8 mouse cellular contexts compared by ENCODE assay signal in genomic region chr4:130292271-130292670, GRCm38 (mm10). TPM values are rescaled to one million over a fixed set of nuclear protein-coding genes. Genes with fewer than 3 reads are reported as not detected.
DNase-seq lines count a peak whose midpoint lies in the region; ATAC-seq and TF ChIP-seq lines count a peak whose summit lies in the region.

No protein-coding gene starts in this region.

- H3K27ac ChIP-seq in cerebellum, adult 2 months (ENCODE audit: insufficient read depth, low read length): no peak overlapping the region
- H3K27ac ChIP-seq in forebrain, postnatal 0 days (ENCODE audit: low read depth, low read length): no peak overlapping the region
- H3K27ac ChIP-seq in midbrain, embryonic 10.5 days (replicated peaks): no peak overlapping the region
- H3K27ac ChIP-seq in spleen, adult 2 months (ENCODE audit: insufficient read depth, low read length): no peak overlapping the region

- H3K9ac ChIP-seq in forebrain, postnatal 0 days: no peak overlapping the region

- no peaks in the 10 kb centered on the region for H3K36me3 ChIP-seq in forebrain, postnatal 0 days (ENCODE audit: insufficient read depth)
- no peaks in the 10 kb centered on the region for H3K36me3 ChIP-seq in midbrain, embryonic 10.5 days
- no peaks in the 10 kb centered on the region for H3K36me3 ChIP-seq in spleen, adult 2 months (ENCODE audit: control insufficient read depth, insufficient read depth, low read length)

- no peak overlapping the region for H3K4me3 ChIP-seq in cerebellum, adult 2 months (replicated peaks; ENCODE audit: insufficient read depth, low read depth, low read length)
- no peak overlapping the region for H3K4me3 ChIP-seq in forebrain, postnatal 0 days (ENCODE audit: low read depth, low read length)
- no peak overlapping the region for H3K4me3 ChIP-seq in midbrain, embryonic 10.5 days
- no peak overlapping the region for H3K4me3 ChIP-seq in spleen, adult 2 months (ENCODE audit: extremely low read depth, insufficient read depth, insufficient read length)

- TF ChIP-seq POLR2A in cerebellum, adult 2 months (IDR thresholded peaks at IDR 0.05; ENCODE audit: borderline replicate concordance, insufficient read depth, low read length): no peak
- no peak for TF ChIP-seq POLR2A in spleen, adult 2 months (IDR thresholded peaks at IDR 0.05; ENCODE audit: low read depth, low read length)

- H3K27me3 ChIP-seq in cerebellum, adult 2 months (ENCODE audit: control insufficient read depth, insufficient read depth, low read length): no peaks in the 10 kb centered on the region
- H3K27me3 ChIP-seq in forebrain, postnatal 0 days (ENCODE audit: insufficient read depth, low read length): no peaks in the 10 kb centered on the region
- H3K27me3 ChIP-seq in midbrain, embryonic 10.5 days (ENCODE audit: low read depth, poor library complexity, severe bottlenecking): 0 out of 2 replicates have a peak, but pooled peaks cover 3% of the 10 kb centered on the region
- no peaks in the 10 kb centered on the region for H3K27me3 ChIP-seq in spleen, adult 2 months (ENCODE audit: control insufficient read depth, insufficient read depth, low read length)

- no peaks in the 10 kb centered on the region for H3K9me3 ChIP-seq in forebrain, postnatal 0 days (ENCODE audit: low read length)
- no peaks in the 10 kb centered on the region for H3K9me3 ChIP-seq in midbrain, embryonic 10.5 days (replicated peaks)

- no peak for ATAC-seq in CD4-positive, CD25-positive, alpha-beta regulatory T cell, adult 4 months
- 0 out of 2 replicates have a peak, but pooled peaks have one; percentile 20 for ATAC-seq in forebrain, postnatal 0 days

- peak; percentile 82 for DNase-seq in CD4-positive, CD25-positive, alpha-beta regulatory T cell, adult 2 months (ENCODE audit: low read depth, low spot score)
- peak; percentile 78 to 89 for DNase-seq in cerebellum, adult 2 months
- peak; percentile 86 for DNase-seq in forebrain, postnatal 0 days
- DNase-seq in hindlimb bud, embryonic 11.5 days (ENCODE audit: extremely low spot score, low read depth, low spot score): peak; percentile 74
- DNase-seq in left cerebral cortex, postnatal 25 days (ENCODE audit: low spot score in 2 of 2): peak; percentile 63 to 71
- peak; percentile 84 for DNase-seq in midbrain, embryonic 10.5 days (ENCODE audit: low spot score)
- peak; percentile 31 to 48 for DNase-seq in spleen, adult 2 months (ENCODE audit: low read depth in 1 of 2, low spot score in 2 of 2)

- 0% methylated on average over 4 of the region's 4 CpGs for WGBS in cerebellum, adult 2 months
- WGBS in forebrain, postnatal 0 days: 2% methylated on average over 4 of the region's 4 CpGs
- WGBS in midbrain, embryonic 10.5 days: 7% methylated on average over 4 of the region's 4 CpGs
- 2% methylated on average over 4 of the region's 4 CpGs for WGBS in spleen, adult 2 months

- intact Hi-C loops in left cerebral cortex, postnatal 25 days (cut with DNase I): loop anchor here (1.0 to 2.0 kb wide), 2 partner anchors 28 to 93 kb away; no protein-coding TSS in a partner anchor

- no peaks in the 10 kb centered on the region for H3K4me1 ChIP-seq in cerebellum, adult 2 months (ENCODE audit: control insufficient read depth, insufficient read depth, low read length)
- no peaks in the 10 kb centered on the region for H3K4me1 ChIP-seq in forebrain, postnatal 0 days (ENCODE audit: insufficient read depth)
- peaks cover 5% of the 10 kb centered on the region; the same call in 1 of the 2 replicates for H3K4me1 ChIP-seq in midbrain, embryonic 10.5 days
- H3K4me1 ChIP-seq in spleen, adult 2 months (ENCODE audit: control insufficient read depth, insufficient read depth, insufficient read length): no peaks in the 10 kb centered on the region

- no peak overlapping the region for H3K4me2 ChIP-seq in forebrain, postnatal 0 days (ENCODE audit: low read depth)

- TF ChIP-seq CTCF in cerebellum, adult 2 months (IDR thresholded peaks at IDR 0.05; ENCODE audit: borderline replicate concordance, insufficient read depth, low read depth, low read length): peak; percentile 98
- TF ChIP-seq CTCF in forebrain, postnatal 0 days (IDR thresholded peaks at IDR 0.05; ENCODE audit: low read depth): peak; percentile 96
- TF ChIP-seq CTCF in spleen, adult 2 months (IDR thresholded peaks at IDR 0.05; ENCODE audit: extremely low read depth, insufficient read depth, insufficient read length, insufficient replicate concordance): peak; percentile 82; the same call in 1 of the 2 replicates

RNA-seq across cellular contexts. Expression of gene Serinc2, which starts 13.3 kb away (rescaled TPM):
- 1 to 10 TPM in 1 of 2 experiments, under 1 TPM in 1; 0.34 to 1.2 TPM for polyA plus RNA-seq in CD4-positive, CD25-positive, alpha-beta regulatory T cell, adult 4 months (2017; shearing (Covaris generic))
- 39.6 and 46.5 TPM in 2 replicates for polyA plus RNA-seq in cerebellum, adult 2 months (2012; rRNA removed)
- total RNA-seq in forebrain, postnatal 0 days (2014; rRNA removed): 12.7 and 14.0 TPM in 2 replicates
- polyA plus RNA-seq in forebrain, postnatal 0 days (2015; fragmentation: Nextera tagmentation; extraction: Ambion mirVana): 22.5 and 24.2 TPM in 2 replicates
- total RNA-seq in left cerebral cortex, postnatal 25 days (2021): 1 to 10 TPM; 4.3 to 8.6 TPM
- 40.1 and 59.3 TPM in 2 replicates for polyA plus RNA-seq in midbrain, embryonic 10.5 days (2016; fragmentation: Nextera tagmentation; extraction: Ambion mirVana)
- 0.85 and 1.5 TPM in 2 replicates for polyA plus RNA-seq in spleen, adult 2 months (2012; rRNA removed)

RNA-seq across cellular contexts. Expression of gene Fabp3, which starts 16.1 kb away (rescaled TPM):
- not detected for polyA plus RNA-seq in CD4-positive, CD25-positive, alpha-beta regulatory T cell, adult 4 months (2017; shearing (Covaris generic))
- 196 and 220 TPM in 2 replicates for polyA plus RNA-seq in cerebellum, adult 2 months (2012; rRNA removed)
- 129 and 201 TPM in 2 replicates for total RNA-seq in forebrain, postnatal 0 days (2014; rRNA removed)
- polyA plus RNA-seq in forebrain, postnatal 0 days (2015; fragmentation: Nextera tagmentation; extraction: Ambion mirVana): 318 and 358 TPM in 2 replicates
- total RNA-seq in left cerebral cortex, postnatal 25 days (2021): 100 to 1,000 TPM; 150 to 175 TPM
- polyA plus RNA-seq in midbrain, embryonic 10.5 days (2016; fragmentation: Nextera tagmentation; extraction: Ambion mirVana): 7.2 and 11.0 TPM in 2 replicates
- 0.38 and 0.54 TPM in 2 replicates for polyA plus RNA-seq in spleen, adult 2 months (2012; rRNA removed)

RNA-seq across cellular contexts. Expression of gene Gm10570, which starts 16.2 kb away (rescaled TPM):
- not detected for polyA plus RNA-seq in CD4-positive, CD25-positive, alpha-beta regulatory T cell, adult 4 months (2017; shearing (Covaris generic))
- 1.6 and 1.7 TPM in 2 replicates for polyA plus RNA-seq in cerebellum, adult 2 months (2012; rRNA removed)
- 1.1 and 1.8 TPM in 2 replicates for total RNA-seq in forebrain, postnatal 0 days (2014; rRNA removed)
- polyA plus RNA-seq in forebrain, postnatal 0 days (2015; fragmentation: Nextera tagmentation; extraction: Ambion mirVana): 1.0 and 1.2 TPM in 2 replicates
- 1 to 10 TPM in 1 of 2 experiments, under 1 TPM in 1; 0.80 to 1.7 TPM for total RNA-seq in left cerebral cortex, postnatal 25 days (2021)
- polyA plus RNA-seq in midbrain, embryonic 10.5 days (2016; fragmentation: Nextera tagmentation; extraction: Ambion mirVana): not detected in 2 replicates
- polyA plus RNA-seq in spleen, adult 2 months (2012; rRNA removed): not detected in 2 replicates

Comparison
In these comparisons a context has a peak if more than half of its experiments do, and no peak if none do; other contexts are left out.
1. RNA of gene Fabp3, which starts 16.1 kb away (polyA plus RNA-seq): 318 to 358 TPM in forebrain, postnatal 0 days and 196 to 220 TPM in cerebellum, adult 2 months; 7.2 to 11.0 TPM in midbrain, embryonic 10.5 days, not detected in CD4-positive, CD25-positive, alpha-beta regulatory T cell, adult 4 months and 0.38 to 0.54 TPM in spleen, adult 2 months; every median in the first group is over 10 times any median in the second.
2. Peak in every context shown above with its lines, with median percentiles within 50 percentile points of each other: DNase-seq and CTCF ChIP-seq.